Mouse (Mus musculus): Measurements from ENCODE around the gene Sowahd. TPM values are rescaled to one million over a fixed set of nuclear protein-coding genes. Genes with fewer than 3 reads are reported as not detected.

Sowahd gene
- polyA plus RNA-seq, 1 experiment, result 0.19 TPM

DNA sequence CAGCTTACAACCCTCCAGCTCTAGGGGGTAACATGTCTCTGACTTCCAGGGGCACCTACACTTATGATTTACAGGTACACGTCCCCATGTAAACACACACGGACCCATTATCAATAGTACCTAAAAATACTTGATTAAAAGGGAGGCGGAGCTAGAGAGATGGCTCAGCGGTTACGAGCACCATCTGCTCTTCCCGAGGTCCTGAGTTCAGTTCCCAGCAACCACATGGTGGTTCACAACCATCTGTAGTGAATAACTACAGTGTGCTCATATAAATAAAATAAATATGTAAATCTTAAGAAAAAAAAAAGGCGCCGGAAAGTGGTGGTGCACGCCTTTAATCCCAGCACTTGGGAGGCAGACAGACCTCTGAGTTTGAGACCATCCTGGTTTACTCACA lies 37.0 kb downstream of the Sowahd start:
- TF ChIP-seq POLR2A (IDR thresholded peaks at IDR 0.05; ENCODE audit: control insufficient read depth, extremely low read depth, insufficient read depth, low read length, poor library complexity) (no peak), CTCF (IDR thresholded peaks at IDR 0.05; ENCODE audit: borderline replicate concordance, control insufficient read depth, extremely low read depth, insufficient read depth, low read length, poor library complexity) (no peak)
- peak overlapping the region; percentile 70 for H3K4me3 ChIP-seq (ENCODE audit: control insufficient read depth, insufficient read depth, low read length)
- no peak overlapping the region for H3K27ac ChIP-seq (ENCODE audit: control insufficient read depth, insufficient read depth, low read length)
- DNase-seq, result no peak
- 5% methylated on average over 9 of the region's 9 CpGs for WGBS
- no peaks in the 10 kb centered on the region for H3K27me3 ChIP-seq (ENCODE audit: control insufficient read depth, insufficient read depth, low read length)
- H3K4me1 ChIP-seq (replicated peaks; ENCODE audit: control insufficient read depth, insufficient read depth, low read length), result peaks cover 8% of the 10 kb centered on the region
- H3K36me3 ChIP-seq (ENCODE audit: control insufficient read depth, insufficient read depth, low read length), result peaks cover 9% of the 10 kb centered on the region; the same call in 1 of the 2 replicates

DNA sequence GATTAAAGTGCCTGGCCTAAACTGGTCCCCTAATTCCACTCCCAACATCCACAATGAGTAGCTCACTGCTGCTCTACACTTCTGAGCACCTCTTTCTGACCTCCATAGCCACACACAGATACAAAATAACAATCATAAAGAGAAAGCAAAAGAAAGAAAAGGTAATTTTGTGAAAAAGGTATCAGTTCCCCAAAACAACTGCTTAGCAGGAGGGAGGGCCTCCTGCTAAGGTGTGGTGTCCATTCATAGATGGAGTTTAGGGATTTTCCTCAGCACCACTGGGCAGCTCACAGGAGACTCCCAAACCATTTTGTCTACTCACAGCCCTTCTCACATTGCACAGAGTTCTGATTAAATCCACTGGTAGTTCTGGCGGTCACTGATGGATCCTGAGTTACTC lies 40.1 kb downstream of the Sowahd start:
- 95% methylated on average over 1 of the region's 1 CpGs for WGBS
- H3K4me3 ChIP-seq (ENCODE audit: control insufficient read depth, insufficient read depth, low read length), result no peak overlapping the region
- H3K27me3 ChIP-seq (ENCODE audit: control insufficient read depth, insufficient read depth, low read length), result no peaks in the 10 kb centered on the region
- DNase-seq, result no peak
- peaks cover 4% of the 10 kb centered on the region; the same call in 1 of the 2 replicates for H3K36me3 ChIP-seq (ENCODE audit: control insufficient read depth, insufficient read depth, low read length)
- TF ChIP-seq CTCF (IDR thresholded peaks at IDR 0.05; ENCODE audit: borderline replicate concordance, control insufficient read depth, extremely low read depth, insufficient read depth, low read length, poor library complexity) (no peak), POLR2A (IDR thresholded peaks at IDR 0.05; ENCODE audit: control insufficient read depth, extremely low read depth, insufficient read depth, low read length, poor library complexity) (no peak)
- peaks cover 2% of the 10 kb centered on the region; the same call in 1 of the 2 replicates for H3K4me1 ChIP-seq (replicated peaks; ENCODE audit: control insufficient read depth, insufficient read depth, low read length)
- H3K27ac ChIP-seq (ENCODE audit: control insufficient read depth, insufficient read depth, low read length), result no peak overlapping the region

DNA sequence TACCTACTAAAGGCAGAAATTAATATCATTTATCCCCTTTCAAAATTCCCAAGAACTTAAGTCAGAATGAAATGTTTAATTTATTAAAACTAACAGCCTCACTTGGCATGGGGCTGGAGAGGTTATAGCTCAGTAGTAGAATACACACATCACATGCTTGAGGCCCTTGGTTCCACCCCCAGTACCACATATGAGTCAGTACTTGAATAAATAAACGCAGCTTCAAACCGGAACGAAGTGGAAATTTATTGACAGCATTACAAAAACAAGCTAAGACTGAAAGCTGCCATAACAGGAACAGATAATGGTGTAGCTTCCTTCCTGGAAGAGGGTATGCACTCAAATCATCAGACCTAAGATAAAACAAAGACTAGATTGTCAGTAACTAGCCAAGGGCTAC lies 42.8 kb downstream of the Sowahd start:
- TF ChIP-seq POLR2A (IDR thresholded peaks at IDR 0.05; ENCODE audit: control insufficient read depth, extremely low read depth, insufficient read depth, low read length, poor library complexity) (no peak), CTCF (IDR thresholded peaks at IDR 0.05; ENCODE audit: borderline replicate concordance, control insufficient read depth, extremely low read depth, insufficient read depth, low read length, poor library complexity) (no peak)
- Histone ChIP-seq H3K4me1 (replicated peaks; ENCODE audit: control insufficient read depth, insufficient read depth, low read length) (no peaks in the 10 kb centered on the region), H3K27ac (ENCODE audit: control insufficient read depth, insufficient read depth, low read length) (no peak overlapping the region), H3K4me3 (ENCODE audit: control insufficient read depth, insufficient read depth, low read length) (no peak overlapping the region), H3K27me3 (ENCODE audit: control insufficient read depth, insufficient read depth, low read length) (no peaks in the 10 kb centered on the region), H3K36me3 (ENCODE audit: control insufficient read depth, insufficient read depth, low read length) (peaks cover 4% of the 10 kb centered on the region)
- DNase-seq, result no peak
- WGBS, result 92% methylated on average over 3 of the region's 3 CpGs

DNA sequence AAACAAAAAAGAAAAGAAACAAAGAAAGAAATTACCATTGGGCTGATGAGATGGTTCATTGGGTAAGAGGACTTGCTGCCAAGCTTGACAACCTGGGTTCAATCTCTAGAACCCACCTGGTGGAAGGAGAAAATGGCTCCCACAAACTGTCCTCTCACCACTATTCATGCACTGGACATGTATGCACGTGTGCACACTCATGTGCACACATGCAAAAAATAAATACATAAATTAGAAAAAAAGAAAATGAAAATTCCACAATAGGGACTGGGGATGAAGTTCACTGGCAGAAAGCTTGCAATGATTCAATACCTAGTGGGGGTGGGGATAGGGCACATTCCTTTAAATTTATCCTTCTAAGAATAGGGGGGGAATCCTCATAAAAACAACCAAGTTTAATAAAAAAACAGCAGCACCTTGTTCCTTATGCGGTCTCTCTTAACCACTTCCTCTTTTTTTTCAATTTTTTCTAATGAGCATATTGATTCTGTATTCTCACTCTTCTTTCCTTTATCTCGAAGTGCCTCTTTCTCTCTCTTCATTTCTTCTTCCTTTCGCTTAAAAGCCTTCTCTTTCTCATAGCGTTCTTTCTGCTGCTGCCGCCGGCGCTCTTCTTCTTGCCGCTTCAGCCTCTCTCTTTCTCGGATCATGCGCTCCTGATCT lies 46.6 kb downstream of the Sowahd start:
- H3K27me3 ChIP-seq (ENCODE audit: control insufficient read depth, insufficient read depth, low read length), result no peaks in the 10 kb centered on the region
- WGBS, result 33% methylated on average over 11 of the region's 11 CpGs
- no peaks in the 10 kb centered on the region for H3K4me1 ChIP-seq (replicated peaks; ENCODE audit: control insufficient read depth, insufficient read depth, low read length)
- no peak overlapping the region for H3K4me3 ChIP-seq (ENCODE audit: control insufficient read depth, insufficient read depth, low read length)
- H3K27ac ChIP-seq (ENCODE audit: control insufficient read depth, insufficient read depth, low read length), result no peak overlapping the region
- H3K36me3 ChIP-seq (ENCODE audit: control insufficient read depth, insufficient read depth, low read length), result peaks cover 11% of the 10 kb centered on the region
- DNase-seq, result no peak
- TF ChIP-seq POLR2A (IDR thresholded peaks at IDR 0.05; ENCODE audit: control insufficient read depth, extremely low read depth, insufficient read depth, low read length, poor library complexity), result no peak

DNA sequence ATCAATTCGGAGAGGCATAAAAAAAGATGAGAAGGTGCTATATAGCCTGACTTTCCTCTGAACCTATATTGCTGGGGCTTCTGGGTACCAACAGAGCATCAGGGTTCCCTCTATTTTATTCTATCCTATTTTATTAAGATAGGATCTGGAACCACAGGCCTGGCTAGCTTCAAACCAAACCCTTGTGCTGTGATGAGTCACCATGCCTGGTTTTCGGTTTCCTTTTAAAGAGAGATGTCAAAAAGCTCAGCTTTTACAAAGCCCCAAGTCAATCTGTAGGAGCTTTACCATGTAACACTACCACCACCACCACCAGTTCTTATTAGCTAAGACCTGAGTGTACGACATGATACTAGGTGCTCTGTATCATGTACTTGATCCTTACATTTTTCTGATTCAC lies 50.0 kb downstream of the Sowahd start:
- WGBS, result 96% methylated on average over 3 of the region's 3 CpGs
- Histone ChIP-seq H3K4me3 (ENCODE audit: control insufficient read depth, insufficient read depth, low read length) (no peak overlapping the region), H3K27me3 (ENCODE audit: control insufficient read depth, insufficient read depth, low read length) (no peaks in the 10 kb centered on the region), H3K4me1 (replicated peaks; ENCODE audit: control insufficient read depth, insufficient read depth, low read length) (no peaks in the 10 kb centered on the region), H3K27ac (ENCODE audit: control insufficient read depth, insufficient read depth, low read length) (no peak overlapping the region), H3K36me3 (ENCODE audit: control insufficient read depth, insufficient read depth, low read length) (peaks cover 12% of the 10 kb centered on the region; the same call in 1 of the 2 replicates)
- no peak for DNase-seq
- TF ChIP-seq POLR2A (IDR thresholded peaks at IDR 0.05; ENCODE audit: control insufficient read depth, extremely low read depth, insufficient read depth, low read length, poor library complexity), result no peak
- no peak for TF ChIP-seq CTCF (IDR thresholded peaks at IDR 0.05; ENCODE audit: borderline replicate concordance, control insufficient read depth, extremely low read depth, insufficient read depth, low read length, poor library complexity)

Other genes with a start within 250 kb of the Sowahd start
- 45.9 and 53.4 TPM in 2 replicates for gene Ube2a, start 174.9 kb upstream of the Sowahd start, polyA plus RNA-seq (2012; rRNA removed)
- gene C330007P06Rik, start 174.7 kb upstream of the Sowahd start, polyA plus RNA-seq (2012; rRNA removed), result 15.3 and 18.9 TPM in 2 replicates
- 1.2 and 1.7 TPM in 2 replicates for gene Nkrf, start 145.9 kb upstream of the Sowahd start, polyA plus RNA-seq (2012; rRNA removed)
- gene Sept6, start 57.1 kb upstream of the Sowahd start, polyA plus RNA-seq (2012; rRNA removed), result 122 and 156 TPM in 2 replicates
- gene Rpl39, start 36.6 kb downstream of the Sowahd start, polyA plus RNA-seq (2012; rRNA removed), result 98.5 and 123 TPM in 2 replicates
- 4.8 and 5.0 TPM in 2 replicates for gene Upf3b, start 61.5 kb downstream of the Sowahd start, polyA plus RNA-seq (2012; rRNA removed)
- 5.9 and 6.8 TPM in 2 replicates for gene Nkap, start 78.0 kb downstream of the Sowahd start, polyA plus RNA-seq (2012; rRNA removed)
- gene Akap14, start 120.0 kb downstream of the Sowahd start, polyA plus RNA-seq (2012; rRNA removed), result 0.06 and 0.13 TPM in 2 replicates
- gene Ndufa1, start 142.3 kb downstream of the Sowahd start, polyA plus RNA-seq (2012; rRNA removed), result 224 and 326 TPM in 2 replicates
- gene Rnf113a1, start 142.4 kb downstream of the Sowahd start, polyA plus RNA-seq (2012; rRNA removed), result 3.9 and 4.1 TPM in 2 replicates
- not detected in 2 replicates for gene Gm9, start 162.2 kb downstream of the Sowahd start, polyA plus RNA-seq (2012; rRNA removed)
- gene Rhox1, start 173.4 kb downstream of the Sowahd start, polyA plus RNA-seq (2012; rRNA removed), result not detected in 2 replicates
- gene Rhox2a, start 196.1 kb downstream of the Sowahd start, polyA plus RNA-seq (2012; rRNA removed), result not detected in 2 replicates
- gene Rhox3a, start 201.1 kb downstream of the Sowahd start, polyA plus RNA-seq (2012; rRNA removed), result not detected in 2 replicates
- not detected in 2 replicates for gene Rhox4a, start 216.5 kb downstream of the Sowahd start, polyA plus RNA-seq (2012; rRNA removed)

All from thymus, adult 2 months (tissue).